In the genomic region with DNA sequence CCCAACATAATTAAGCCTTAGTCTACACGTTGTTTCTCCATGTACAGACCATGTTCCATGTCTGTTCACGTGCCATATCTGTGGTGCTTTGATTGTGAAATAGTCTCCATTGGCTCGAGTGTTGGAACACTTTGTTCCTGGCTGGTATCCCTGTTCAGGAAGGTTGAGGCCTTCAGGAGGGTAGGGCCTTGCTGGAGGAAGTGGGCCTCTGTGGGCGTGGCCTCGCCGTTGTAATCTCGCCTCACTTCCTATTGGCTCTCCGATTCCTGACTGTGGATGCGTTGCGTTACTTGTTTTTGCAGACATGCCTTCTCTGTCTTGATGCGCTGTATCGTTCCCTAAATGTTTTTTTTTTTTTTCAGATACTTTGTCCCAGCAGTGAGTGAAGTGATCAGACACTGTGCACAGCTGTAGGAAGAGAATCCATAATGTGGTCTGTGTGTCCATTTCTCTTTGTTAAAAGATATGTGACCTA, we compare ENCODE assay signal across 12 mouse cellular contexts. TPM values are rescaled to one million over a fixed set of nuclear protein-coding genes. Genes with fewer than 3 reads are reported as not detected.
DNase-seq lines count a peak whose midpoint lies in the region; ATAC-seq lines count a peak whose summit lies in the region.
"Had no signal": no experiment of that assay in that cellular context is flagged by ENCODE, and none has a peak within 500 bp of the region (broad histone marks: within the 10 kb centered on the region; RNA-seq: fewer than 3 reads in every experiment).

No protein-coding gene starts in this region.

- peaks cover 17% of the 10 kb centered on the region for H3K4me1 ChIP-seq in liver, embryonic 13.5 days (replicated peaks)

- H3K4me2 ChIP-seq in liver, embryonic 13.5 days: peak overlapping the region; percentile 46
- H3K4me2 ChIP-seq: hindbrain, embryonic 15.5 days; midbrain, embryonic 12.5 days had no signal

- WGBS in liver, embryonic 13.5 days (ENCODE audit: insufficient replicate concordance): 51% methylated on average over 12 of the region's 12 CpGs

- peak; percentile 74 for ATAC-seq in liver, embryonic 13.5 days (ENCODE audit: low read depth)
- ATAC-seq: forebrain, embryonic 14.5 days had no signal

- no peak overlapping the region for H3K27ac ChIP-seq in liver, embryonic 13.5 days
- H3K27ac ChIP-seq: hindbrain, embryonic 15.5 days; midbrain, embryonic 12.5 days had no signal

- no peaks in the 10 kb centered on the region for H3K9me3 ChIP-seq in liver, embryonic 13.5 days (replicated peaks)
- H3K9me3 ChIP-seq: hindbrain, embryonic 15.5 days; midbrain, embryonic 12.5 days had no signal

- no peaks in the 10 kb centered on the region for H3K36me3 ChIP-seq in liver, embryonic 13.5 days
- H3K36me3 ChIP-seq: hindbrain, embryonic 15.5 days; midbrain, embryonic 12.5 days had no signal

- DNase-seq in adrenal gland, adult 2 months: peak; percentile 38
- DNase-seq in adrenal gland, postnatal 4 days (ENCODE audit: low spot score in 2 of 2): no peak
- peak; percentile 49 for DNase-seq in 3134 (ENCODE audit: extremely low read depth, insufficient read length, low spot score)
- peak; percentile 74 for DNase-seq in fibroblast of lung, adult 2 months (ENCODE audit: low read depth)
- DNase-seq in liver, embryonic 13.5 days: no peak
- no peak for DNase-seq in cerebellum, adult 18-20 months
- DNase-seq in layer of hippocampus, postnatal 10 days (ENCODE audit: low spot score in 2 of 2): no peak
- no peak for DNase-seq in embryo, embryonic 9.5 days (ENCODE audit: extremely low spot score)
- DNase-seq: cerebellum, postnatal 10 days had no signal

- no peak overlapping the region for H3K9ac ChIP-seq in liver, embryonic 13.5 days
- H3K9ac ChIP-seq: hindbrain, embryonic 15.5 days; midbrain, embryonic 12.5 days had no signal

- peak overlapping the region; percentile 10; the same call in 1 of the 2 replicates for H3K4me3 ChIP-seq in liver, embryonic 13.5 days (replicated peaks)
- H3K4me3 ChIP-seq: hindbrain, embryonic 15.5 days; midbrain, embryonic 12.5 days had no signal

- H3K27me3 ChIP-seq in liver, embryonic 13.5 days: no peaks in the 10 kb centered on the region
- H3K27me3 ChIP-seq: hindbrain, embryonic 15.5 days; midbrain, embryonic 12.5 days had no signal

RNA-seq across cellular contexts. Expression of a gene that starts 18.3 kb away (rescaled TPM):
- 100 to 1,000 TPM in 1 of 2 experiments, 10 to 100 TPM in 1; 34.1 to 125 TPM for total RNA-seq in adrenal gland, adult 2 months (2021)
- polyA plus RNA-seq in adrenal gland, adult 2 months (2012; rRNA removed): 58.3 and 115 TPM in 2 replicates
- total RNA-seq in adrenal gland, postnatal 4 days (2021): 10 to 100 TPM; 59.5 to 71.3 TPM
- 3.9 and 4.8 TPM in 2 replicates for polyA plus RNA-seq in liver, embryonic 13.5 days (2015; fragmentation: Nextera tagmentation; extraction: Ambion mirVana)
- 100 to 1,000 TPM; 267 to 271 TPM for total RNA-seq in layer of hippocampus, postnatal 10 days (2021)

Comparison
In these comparisons a context has a peak if more than half of its experiments do, and no peak if none do; other contexts are left out.
1. DNase-seq: peak in adrenal gland, adult 2 months (single experiment), 3134 (single experiment) and fibroblast of lung, adult 2 months (single experiment); none in adrenal gland, postnatal 4 days (0 of 2), liver, embryonic 13.5 days (single experiment), cerebellum, adult 18-20 months (0 of 2), layer of hippocampus, postnatal 10 days (0 of 2) and embryo, embryonic 9.5 days (single experiment).